12 mouse cellular contexts compared by ENCODE assay signal in the genomic region with DNA sequence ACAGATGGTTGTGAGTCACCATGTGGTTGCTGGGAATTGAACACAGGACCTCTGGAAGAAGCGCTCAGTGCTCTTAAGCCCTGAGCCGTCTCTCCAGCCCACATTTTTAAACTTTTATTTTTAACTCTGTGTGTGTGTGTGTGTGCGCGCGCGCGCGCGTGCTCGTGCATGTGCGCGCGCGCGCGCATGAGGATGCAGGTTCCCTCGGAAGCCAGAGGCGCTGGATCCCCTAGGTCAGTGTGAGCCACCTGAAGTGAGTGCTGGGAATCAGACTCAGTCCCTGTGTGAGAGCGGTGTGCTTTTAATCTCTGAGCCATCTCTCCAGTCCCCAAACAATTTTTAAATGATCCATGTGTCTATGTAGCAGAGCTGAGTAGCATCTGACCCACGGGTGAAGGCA.
"Had no signal": no experiment of that assay in that cellular context is flagged by ENCODE, and none has a peak within 500 bp of the region (broad histone marks: within the 10 kb centered on the region; RNA-seq: fewer than 3 reads in every experiment).

No protein-coding gene starts in this region.

- H3K4me1 ChIP-seq: liver, embryonic 13.5 days; liver, embryonic 15.5 days; lung, embryonic 15.5 days; megakaryocyte, embryonic 14.5 days; midbrain, embryonic 12.5 days; midbrain, embryonic 15.5 days; neural tube, embryonic 12.5 days; stomach, embryonic 15.5 days had no signal

- H3K27ac ChIP-seq: liver, embryonic 13.5 days; liver, embryonic 15.5 days; lung, embryonic 15.5 days; macrophage; midbrain, embryonic 12.5 days; midbrain, embryonic 15.5 days; neural tube, embryonic 12.5 days; stomach, embryonic 15.5 days; stomach, postnatal 0 days had no signal

- H3K9me3 ChIP-seq: liver, embryonic 13.5 days; liver, embryonic 15.5 days; lung, embryonic 15.5 days; midbrain, embryonic 12.5 days; midbrain, embryonic 15.5 days; neural tube, embryonic 12.5 days; stomach, embryonic 15.5 days had no signal

- H3K27me3 ChIP-seq: liver, embryonic 13.5 days; liver, embryonic 15.5 days; lung, embryonic 15.5 days; midbrain, embryonic 12.5 days; midbrain, embryonic 15.5 days; neural tube, embryonic 12.5 days; stomach, embryonic 15.5 days had no signal

- H3K4me3 ChIP-seq: liver, embryonic 13.5 days; liver, embryonic 15.5 days; lung, embryonic 15.5 days; megakaryocyte, embryonic 14.5 days; midbrain, embryonic 12.5 days; midbrain, embryonic 15.5 days; neural tube, embryonic 12.5 days; stomach, embryonic 15.5 days had no signal

- ATAC-seq: midbrain, embryonic 15.5 days had no signal

- DNase-seq: right cerebral cortex, adult 18-20 months had no signal

- H3K36me3 ChIP-seq: liver, embryonic 13.5 days; liver, embryonic 15.5 days; lung, embryonic 15.5 days; midbrain, embryonic 12.5 days; midbrain, embryonic 15.5 days; neural tube, embryonic 12.5 days; stomach, embryonic 15.5 days had no signal

- H3K4me2 ChIP-seq: liver, embryonic 13.5 days; liver, embryonic 15.5 days; lung, embryonic 15.5 days; midbrain, embryonic 12.5 days; midbrain, embryonic 15.5 days; neural tube, embryonic 12.5 days; stomach, embryonic 15.5 days had no signal

- H3K9ac ChIP-seq: liver, embryonic 13.5 days; liver, embryonic 15.5 days; liver, postnatal 0 days; lung, embryonic 15.5 days; midbrain, embryonic 12.5 days; midbrain, embryonic 15.5 days; neural tube, embryonic 12.5 days; stomach, embryonic 15.5 days had no signal
